Mouse (Mus musculus) layer of hippocampus, adult 8-10 months (tissue): Measurements from ENCODE around the gene Brms1. TPM values are rescaled to one million over a fixed set of nuclear protein-coding genes. Genes with fewer than 3 reads are reported as not detected.
"Not testable (repeated sequence)": the region's sequence is repeated elsewhere in the genome, so short reads cannot be mapped to it uniquely, and the experiment has no call there.

Source experiments
- DNase-seq, 2 experiments: peaks; one replicate each; pipeline ENCODE4 v3.0.0; 2022; ENCODE audit warnings: low spot score in 2 of 2
- total RNA-seq, 4 experiments: library from RNA; stranded (reverse); gene quantifications; 2 replicates each; pipeline ENCODE4 v1.2.4; 2022

The Brms1 gene
- total RNA-seq, 4 experiments from 2014 or later: 18.3 to 24.6 (median 20.6) TPM

- DNase-seq: no peak
These were observed 21.3 kb downstream of the Brms1 start for GRCm38 (mm10) chr19:5062446-5062845.

GRCm38 (mm10) chr19:5065104-5065503 is 23.9 kb downstream of the Brms1 start:
- DNase-seq: no peak

GRCm38 (mm10) chr19:5067040-5067799 is 26.1 kb downstream of the Brms1 start:
- no peak for DNase-seq

- peak in 1 of 2 experiments; percentile 11 for DNase-seq
These were observed 26.9 kb downstream of the Brms1 start, which contains the start of gene Cd248 for GRCm38 (mm10) chr19:5067867-5068569. Cd248 (plus strand) TSS chr19:5068078.

- DNase-seq: no peak
These were observed 27.5 kb downstream of the Brms1 start for GRCm38 (mm10) chr19:5068570-5069234.

- DNase-seq: no peak
These were observed 28.3 kb downstream of the Brms1 start for GRCm38 (mm10) chr19:5069486-5069885.

- DNase-seq: no peak
These were observed 28.8 kb downstream of the Brms1 start for GRCm38 (mm10) chr19:5069978-5070377.

GRCm38 (mm10) chr19:5071077-5071476 is 29.9 kb downstream of the Brms1 start:
- DNase-seq: no peak

- no peak for DNase-seq
These were observed 30.6 kb downstream of the Brms1 start for GRCm38 (mm10) chr19:5071545-5072369.

GRCm38 (mm10) chr19:5072389-5073019 is 31.4 kb downstream of the Brms1 start:
- DNase-seq: no peak

- no peak for DNase-seq
These were observed 31.9 kb downstream of the Brms1 start for GRCm38 (mm10) chr19:5073028-5073427.

GRCm38 (mm10) chr19:5073518-5073917 is 32.4 kb downstream of the Brms1 start:
- DNase-seq: no peak

GRCm38 (mm10) chr19:5079279-5079678 is 38.1 kb downstream of the Brms1 start:
- no peak for DNase-seq

- no peak for DNase-seq
These were observed 40.9 kb downstream of the Brms1 start for GRCm38 (mm10) chr19:5082005-5082404.

GRCm38 (mm10) chr19:5082596-5082995 is 41.4 kb downstream of the Brms1 start:
- DNase-seq: no peak

- no peak for DNase-seq
These were observed 43.0 kb downstream of the Brms1 start for GRCm38 (mm10) chr19:5083961-5084833.

GRCm38 (mm10) chr19:5084834-5085144 is 43.6 kb downstream of the Brms1 start:
- no peak for DNase-seq

GRCm38 (mm10) chr19:5085145-5085863 is 44.1 kb downstream of the Brms1 start, which contains the start of gene Tmem151a:
Tmem151a (minus strand) TSS chr19:5085531.
- DNase-seq: no peak

- DNase-seq: not testable (repeated sequence)
These were observed 45.4 kb downstream of the Brms1 start for GRCm38 (mm10) chr19:5086533-5086932.
